Mouse (Mus musculus) hindbrain, embryonic 12.5 days (tissue): ENCODE results near the gene Gkn1. TPM values are rescaled to one million over a fixed set of nuclear protein-coding genes. Genes with fewer than 3 reads are reported as not detected.

ENCODE experiments used
- ATAC-seq: fragments of 200-750 bp; cut with Nextera tagmentation; 2 replicates; pipeline ENCODE4 v1.8.0; 2017; ENCODE audit warnings: moderate TSS enrichment; ENCODE audit not compliant: low FRiP score
- H3K27ac ChIP-seq: fragments of 300-500 bp; sonication (generic); 2 replicates; pipeline ENCODE4 v1.5.1; 2016; ENCODE audit warnings: mild to moderate bottlenecking
- H3K27me3 ChIP-seq: fragments of 300-500 bp; sonication (generic); 2 replicates; pipeline ENCODE4 v1.6.1; 2016; ENCODE audit warnings: mild to moderate bottlenecking
- H3K36me3 ChIP-seq: fragments of 300-500 bp; sonication (generic); 2 replicates; pipeline ENCODE4 v1.6.1; 2016; ENCODE audit warnings: mild to moderate bottlenecking
- H3K4me1 ChIP-seq: fragments of 300-500 bp; sonication (generic); 2 replicates; pipeline ENCODE4 v1.6.1; 2016
- H3K4me2 ChIP-seq: fragments of 300-500 bp; sonication (generic); replicated peaks from 2 replicates; pipeline ENCODE4 v1.6.1; 2016; ENCODE audit warnings: mild to moderate bottlenecking
- H3K4me3 ChIP-seq: fragments of 300-500 bp; sonication (generic); 2 replicates; pipeline ENCODE4 v1.5.1; 2016; ENCODE audit warnings: mild to moderate bottlenecking
- H3K9ac ChIP-seq: fragments of 300-500 bp; sonication (generic); 2 replicates; pipeline ENCODE4 v1.6.1; 2016; ENCODE audit warnings: mild to moderate bottlenecking, moderate library complexity
- H3K9me3 ChIP-seq: fragments of 300-500 bp; sonication (generic); replicated peaks from 2 replicates; pipeline ENCODE4 v1.6.1; 2016; ENCODE audit warnings: mild to moderate bottlenecking
- WGBS: fragments of 180-500 bp; shearing (Covaris S2); methylation state at CpG from one replicate; pipeline ENCODE4 v1.1.7; 2016; 5-methylcytosine and 5-hydroxymethylcytosine counted together
- polyA plus RNA-seq: library from polyadenylated mRNA; unstranded; fragments of >200 nt; fragmentation: Nextera tagmentation; extraction: Ambion mirVana; gene quantifications from 2 replicates; pipeline ENCODE4 v1.2.1, GENCODE M21; 2016

The Gkn1 gene
- polyA plus RNA-seq, 1 experiment from 2014 or later: not detected

- 90% methylated on average over 5 of the region's 5 CpGs for WGBS
- no peak for ATAC-seq
Measured at GRCm38 (mm10) chr6:87369223-87369622, 18.5 kb upstream of the Gkn1 start.

DNA sequence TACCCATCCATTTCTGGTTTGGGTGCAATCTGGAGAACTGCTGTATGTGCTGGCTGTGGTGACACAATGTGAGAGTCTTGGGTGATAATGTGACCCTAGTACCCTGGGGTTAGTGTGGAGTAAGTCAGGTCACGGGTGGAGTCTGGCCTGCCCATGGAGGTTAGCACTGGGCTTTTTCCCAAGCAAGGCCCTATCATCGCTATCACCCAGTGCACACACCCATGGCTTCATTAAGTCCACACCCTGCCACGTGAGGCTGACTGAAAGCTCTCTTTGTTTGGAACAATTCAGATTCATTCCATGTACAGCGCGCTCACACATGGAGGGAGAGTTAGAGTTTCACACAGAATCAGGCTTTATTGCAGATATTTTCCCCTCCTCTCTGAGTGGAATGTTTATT is 3.7 kb upstream of the Gkn1 start:
- no peak for ATAC-seq
- Histone ChIP-seq H3K9me3 (no peaks in the 10 kb centered on the region), H3K36me3 (no peaks in the 10 kb centered on the region), H3K4me2 (no peak overlapping the region), H3K27me3 (no peaks in the 10 kb centered on the region), H3K27ac (no peak overlapping the region), H3K4me1 (no peaks in the 10 kb centered on the region), H3K9ac (no peak overlapping the region), H3K4me3 (no peak overlapping the region)
- 63% methylated on average over 5 of the region's 5 CpGs for WGBS

More at GRCm38 (mm10) chr6:87369223-87369622, 18.5 kb upstream of the Gkn1 start:
- Histone ChIP-seq H3K9ac (no peak overlapping the region), H3K4me3 (no peak overlapping the region), H3K27me3 (no peaks in the 10 kb centered on the region), H3K4me1 (no peaks in the 10 kb centered on the region), H3K4me2 (no peak overlapping the region), H3K9me3 (no peaks in the 10 kb centered on the region), H3K27ac (no peak overlapping the region), H3K36me3 (no peaks in the 10 kb centered on the region)

DNA sequence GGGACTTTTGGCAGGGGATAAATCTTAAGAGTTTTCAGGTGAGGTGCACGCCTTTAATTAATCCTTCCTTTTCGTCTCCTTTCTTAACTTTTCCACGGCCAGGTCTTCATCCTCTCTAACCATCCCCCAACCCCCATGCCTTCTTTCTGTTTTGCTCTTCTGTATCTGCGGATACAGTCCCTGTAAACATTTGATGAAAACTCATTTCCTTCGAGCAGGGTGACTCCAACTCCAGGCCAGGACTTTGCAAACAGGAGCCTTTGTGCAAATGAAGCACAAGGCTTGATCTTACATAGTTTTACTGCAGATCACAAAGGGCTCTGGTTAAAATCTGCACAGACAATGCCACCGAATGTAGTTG is 14.8 kb downstream of the Gkn1 start:
- Histone ChIP-seq H3K36me3 (no peaks in the 10 kb centered on the region), H3K4me3 (no peak overlapping the region), H3K27me3 (peaks cover 6% of the 10 kb centered on the region; the same call in 1 of the 2 replicates), H3K9ac (no peak overlapping the region), H3K4me1 (peaks cover 17% of the 10 kb centered on the region), H3K9me3 (no peaks in the 10 kb centered on the region), H3K4me2 (no peak overlapping the region), H3K27ac (no peak overlapping the region)
- no peak for ATAC-seq
- 35% methylated on average over 6 of the region's 6 CpGs for WGBS

- peak within 1 kb of the TSS; percentile 78 for H3K4me3 ChIP-seq
- peak within 1 kb of the TSS; percentile 79 for H3K9ac ChIP-seq
- no peaks in the 10 kb centered on the region for H3K36me3 ChIP-seq
- peak within 1 kb of the TSS; percentile 64 for H3K27ac ChIP-seq
- H3K4me2 ChIP-seq: peak within 1 kb of the TSS; percentile 86
- no peaks in the 10 kb centered on the region for H3K9me3 ChIP-seq
- H3K4me1 ChIP-seq: peaks cover 17% of the 10 kb centered on the region
- H3K27me3 ChIP-seq: peaks cover 6% of the 10 kb centered on the region; the same call in 1 of the 2 replicates
- ATAC-seq: peak; percentile 75
- WGBS: under 1% methylated on average over 51 of the region's 54 CpGs
Measured at GRCm38 (mm10) chr6:87335091-87335934, 15.4 kb downstream of the Gkn1 start, which contains the start of gene Antxr1. Gene Antxr1, minus strand, starts transcription at chr6:87335821.

- WGBS: 13% methylated on average over 11 of the region's 11 CpGs
- H3K4me3 ChIP-seq: peak overlapping the region; percentile 78
- no peak for ATAC-seq
- no peaks in the 10 kb centered on the region for H3K36me3 ChIP-seq
- H3K9ac ChIP-seq: peak overlapping the region; percentile 79
- no peaks in the 10 kb centered on the region for H3K9me3 ChIP-seq
- peaks cover 6% of the 10 kb centered on the region; the same call in 1 of the 2 replicates for H3K27me3 ChIP-seq
- H3K4me2 ChIP-seq: peak overlapping the region; percentile 86
- H3K27ac ChIP-seq: peak overlapping the region; percentile 30; the same call in 1 of the 2 replicates
- H3K4me1 ChIP-seq: peaks cover 20% of the 10 kb centered on the region
Measured at GRCm38 (mm10) chr6:87334361-87335090, 16.2 kb downstream of the Gkn1 start.

DNA sequence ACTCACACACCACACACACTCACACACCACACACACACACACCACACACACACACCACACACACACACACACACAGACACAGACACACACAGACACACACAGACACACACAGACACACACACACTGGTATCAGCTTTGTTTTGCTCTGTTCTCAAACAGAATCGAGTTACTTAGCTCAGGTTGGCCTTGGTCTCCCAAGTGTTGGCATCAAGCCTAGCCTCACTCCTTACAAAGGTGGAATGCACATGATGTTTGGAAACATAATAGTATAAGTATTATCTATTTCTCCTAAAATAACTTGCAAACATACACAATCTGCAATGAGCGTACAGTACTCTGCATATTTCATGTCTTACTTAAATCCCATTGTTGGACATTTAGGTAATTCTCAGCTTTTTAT is 18.4 kb downstream of the Gkn1 start:
- Histone ChIP-seq H3K9ac (no peak overlapping the region), H3K4me3 (no peak overlapping the region), H3K36me3 (no peaks in the 10 kb centered on the region), H3K27ac (no peak overlapping the region), H3K4me1 (peaks cover 24% of the 10 kb centered on the region), H3K9me3 (no peaks in the 10 kb centered on the region), H3K4me2 (no peak overlapping the region), H3K27me3 (0 out of 2 replicates have a peak, but pooled peaks cover 6% of the 10 kb centered on the region)
- no peak for ATAC-seq
- 82% methylated on average over 2 of the region's 2 CpGs for WGBS

DNA sequence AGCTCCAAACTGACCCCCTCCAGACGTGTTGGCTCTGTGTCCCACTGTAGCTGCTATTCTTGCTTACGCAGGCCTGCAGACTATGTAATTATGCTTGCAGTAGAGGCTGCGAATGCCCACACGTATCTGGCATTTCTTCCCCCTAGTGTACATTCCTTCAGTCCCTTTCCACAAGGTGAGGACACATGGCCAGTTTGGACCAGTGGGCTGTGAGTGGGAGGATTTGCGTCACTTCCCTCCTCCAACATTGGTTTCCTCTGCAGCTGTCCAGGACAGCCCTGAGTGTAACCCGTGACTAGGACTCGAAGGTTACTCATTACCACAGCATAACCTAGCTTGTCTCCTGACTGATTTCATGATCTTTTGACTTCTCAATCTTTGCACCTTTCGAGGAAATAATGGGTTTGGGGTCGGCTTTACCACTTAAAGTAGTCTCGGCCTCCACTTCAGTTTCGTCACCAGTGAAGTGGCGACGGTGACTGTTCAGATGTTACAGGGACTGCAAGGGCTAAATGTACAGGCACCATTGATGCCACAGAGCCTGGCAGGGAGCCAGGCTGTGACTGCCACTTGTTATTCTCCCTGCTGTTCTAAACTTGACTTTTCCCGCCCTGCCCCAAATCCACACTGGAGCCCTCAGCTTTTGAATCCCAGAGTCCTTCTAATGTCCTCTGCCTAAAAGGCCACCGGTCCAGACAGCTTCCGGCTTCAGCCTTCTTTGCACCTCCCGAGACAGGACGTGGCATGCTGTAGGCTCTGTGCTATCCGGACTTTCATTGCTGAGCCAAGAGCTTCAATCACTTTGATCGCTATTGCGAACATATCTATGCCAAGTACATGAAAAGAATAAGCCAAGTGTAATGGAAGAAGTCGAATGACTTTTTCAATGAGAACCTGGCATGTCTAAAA is 22.2 kb downstream of the Gkn1 start:
- Histone ChIP-seq H3K4me1 (peaks cover 7% of the 10 kb centered on the region; the same call in 1 of the 2 replicates), H3K27me3 (no peaks in the 10 kb centered on the region), H3K9ac (no peak overlapping the region), H3K36me3 (no peaks in the 10 kb centered on the region), H3K4me3 (no peak overlapping the region), H3K27ac (no peak overlapping the region), H3K4me2 (no peak overlapping the region), H3K9me3 (no peaks in the 10 kb centered on the region)
- whole genome bisulfite sequencing: 81% methylated on average over 22 of the region's 22 CpGs
- ATAC-seq: no peak

DNA sequence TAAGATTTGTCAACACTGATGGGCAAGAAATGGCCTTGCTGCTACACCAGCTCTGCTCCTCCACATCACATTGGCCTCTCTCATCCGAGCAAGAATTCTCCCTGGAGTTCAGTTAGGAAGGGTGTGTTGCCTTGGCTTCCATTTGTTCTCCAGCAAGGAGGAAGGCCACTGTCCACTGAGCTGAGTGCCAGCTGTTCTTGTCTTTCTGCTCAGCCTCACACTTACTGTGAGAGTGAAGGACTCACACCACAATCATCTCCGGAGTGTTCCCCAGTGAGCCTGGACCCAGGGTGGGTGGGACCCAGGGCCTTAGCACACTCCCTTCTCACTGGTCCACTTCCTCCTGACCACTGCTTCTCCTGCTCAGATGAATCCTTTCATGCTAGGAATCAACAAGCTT is 23.8 kb downstream of the Gkn1 start:
- Histone ChIP-seq H3K36me3 (no peaks in the 10 kb centered on the region), H3K4me2 (no peak overlapping the region), H3K9ac (no peak overlapping the region), H3K27me3 (no peaks in the 10 kb centered on the region), H3K27ac (no peak overlapping the region), H3K9me3 (no peaks in the 10 kb centered on the region), H3K4me1 (peaks cover 7% of the 10 kb centered on the region; the same call in 1 of the 2 replicates), H3K4me3 (no peak overlapping the region)
- no peak for ATAC-seq
- WGBS: 96% methylated on average over 2 of the region's 2 CpGs

DNA sequence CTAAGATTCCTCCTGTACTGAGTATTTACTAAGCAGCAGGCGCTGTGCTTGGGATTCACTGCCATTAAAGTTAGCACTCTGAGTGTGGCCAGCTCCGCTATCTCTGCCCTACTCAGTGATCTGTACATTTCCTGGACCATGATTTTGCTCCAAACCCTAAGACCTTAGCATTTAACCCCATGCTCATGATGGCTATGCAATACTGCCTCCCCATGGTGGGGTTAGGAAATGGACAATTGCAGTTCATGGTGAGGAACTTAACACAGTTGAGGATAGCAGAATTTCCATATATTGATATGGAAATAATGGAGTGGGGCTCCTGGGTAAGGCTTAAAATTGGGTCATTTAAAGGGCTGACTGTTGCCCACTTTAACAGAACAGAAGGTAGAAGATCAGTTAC is 27.4 kb downstream of the Gkn1 start:
- H3K4me3 ChIP-seq: no peak overlapping the region
- ATAC-seq: no peak
- no peak overlapping the region for H3K9ac ChIP-seq
- no peak overlapping the region for H3K4me2 ChIP-seq
- H3K27me3 ChIP-seq: no peaks in the 10 kb centered on the region
- H3K4me1 ChIP-seq: no peaks in the 10 kb centered on the region
- no peaks in the 10 kb centered on the region for H3K36me3 ChIP-seq
- 86% methylated on average over 2 of the region's 2 CpGs for WGBS
- no peaks in the 10 kb centered on the region for H3K9me3 ChIP-seq
- H3K27ac ChIP-seq: no peak overlapping the region

DNA sequence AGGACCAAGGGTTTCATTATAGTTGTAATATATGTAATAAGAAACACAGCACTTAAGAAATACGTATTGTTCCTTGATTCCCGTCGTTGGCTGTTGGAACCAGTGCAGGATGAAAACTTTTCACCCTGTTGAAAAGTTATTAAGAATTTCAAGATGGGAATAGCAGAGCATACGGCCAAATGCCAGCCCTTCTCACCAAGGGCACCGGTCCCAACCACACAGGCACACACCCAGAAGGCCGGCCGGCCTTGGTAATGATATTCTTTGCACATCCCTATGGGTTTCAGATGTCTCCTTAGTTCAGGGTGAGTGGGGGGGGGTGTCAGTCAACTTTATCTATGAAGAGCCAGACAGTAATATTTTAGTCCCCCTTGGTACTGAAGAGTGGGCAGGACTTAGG is 32.1 kb downstream of the Gkn1 start:
- H3K4me1 ChIP-seq: no peaks in the 10 kb centered on the region
- H3K4me2 ChIP-seq: no peak overlapping the region
- no peaks in the 10 kb centered on the region for H3K9me3 ChIP-seq
- H3K36me3 ChIP-seq: no peaks in the 10 kb centered on the region
- WGBS: 95% methylated on average over 7 of the region's 7 CpGs
- no peak overlapping the region for H3K9ac ChIP-seq
- no peak overlapping the region for H3K4me3 ChIP-seq
- no peaks in the 10 kb centered on the region for H3K27me3 ChIP-seq
- H3K27ac ChIP-seq: no peak overlapping the region
- no peak for ATAC-seq

- Histone ChIP-seq H3K36me3 (no peaks in the 10 kb centered on the region), H3K27me3 (no peaks in the 10 kb centered on the region), H3K4me3 (no peak overlapping the region), H3K4me2 (no peak overlapping the region), H3K4me1 (no peaks in the 10 kb centered on the region), H3K9ac (no peak overlapping the region), H3K27ac (no peak overlapping the region), H3K9me3 (no peaks in the 10 kb centered on the region)
- WGBS: 85% methylated on average over 8 of the region's 8 CpGs
- no peak for ATAC-seq
Measured at GRCm38 (mm10) chr6:87316966-87317365, 33.8 kb downstream of the Gkn1 start.

GRCm38 (mm10) chr6:87312761-87313160 is 38.0 kb downstream of the Gkn1 start:
- Histone ChIP-seq H3K27ac (no peak overlapping the region), H3K36me3 (peaks cover 1% of the 10 kb centered on the region; the same call in 1 of the 2 replicates), H3K27me3 (no peaks in the 10 kb centered on the region), H3K4me3 (no peak overlapping the region), H3K9ac (no peak overlapping the region), H3K4me2 (no peak overlapping the region), H3K9me3 (no peaks in the 10 kb centered on the region), H3K4me1 (no peaks in the 10 kb centered on the region)
- no peak for ATAC-seq
- 73% methylated on average over 4 of the region's 4 CpGs for WGBS
